Mouse (Mus musculus) midbrain, embryonic 12.5 days (tissue): ENCODE data around the gene Coq8b. TPM values are rescaled to one million over a fixed set of nuclear protein-coding genes. Genes with fewer than 3 reads are reported as not detected.

ENCODE experiments used
- ATAC-seq: fragments of 200-750 bp; cut with Nextera tagmentation; 2 replicates; pipeline ENCODE4 v1.8.0; 2017; ENCODE audit warnings: low read depth, moderate TSS enrichment, moderate library complexity; ENCODE audit not compliant: low FRiP score
- H3K27ac ChIP-seq: fragments of 300-500 bp; sonication (generic); replicated peaks from 2 replicates; pipeline ENCODE4 v1.5.1; 2016; ENCODE audit warnings: mild to moderate bottlenecking
- H3K27me3 ChIP-seq: fragments of 300-500 bp; sonication (generic); 2 replicates; pipeline ENCODE4 v1.6.1; 2016; ENCODE audit warnings: mild to moderate bottlenecking
- H3K36me3 ChIP-seq: fragments of 300-500 bp; sonication (generic); 2 replicates; pipeline ENCODE4 v1.6.1; 2016
- H3K4me1 ChIP-seq: fragments of 300-500 bp; sonication (generic); 2 replicates; pipeline ENCODE4 v1.6.1; 2016
- H3K4me2 ChIP-seq: fragments of 300-500 bp; sonication (generic); replicated peaks from 2 replicates; pipeline ENCODE4 v1.6.1; 2016; ENCODE audit warnings: mild to moderate bottlenecking, moderate library complexity
- H3K4me3 ChIP-seq: fragments of 300-500 bp; sonication (generic); 2 replicates; pipeline ENCODE4 v1.5.1; 2016; ENCODE audit warnings: mild to moderate bottlenecking
- H3K9ac ChIP-seq: fragments of 300-500 bp; sonication (generic); replicated peaks from 2 replicates; pipeline ENCODE4 v1.6.1; 2016; ENCODE audit warnings: mild to moderate bottlenecking, moderate library complexity
- H3K9me3 ChIP-seq: fragments of 300-500 bp; sonication (generic); 2 replicates; pipeline ENCODE4 v1.6.1; 2016; ENCODE audit warnings: mild to moderate bottlenecking
- WGBS: fragments of 180-500 bp; shearing (Covaris S2); methylation state at CpG from one replicate; pipeline ENCODE4 v1.1.7; 2016; 5-methylcytosine and 5-hydroxymethylcytosine counted together
- polyA plus RNA-seq: library from polyadenylated mRNA; unstranded; fragments of >200 nt; fragmentation: Nextera tagmentation; extraction: Ambion mirVana; gene quantifications from 2 replicates; pipeline ENCODE4 v1.2.1, GENCODE M21; 2016

Coq8b gene
- 22.1 and 22.9 TPM in 2 replicates for polyA plus RNA-seq

- H3K4me1 ChIP-seq = peaks cover 21% of the 10 kb centered on the region
- peak within 1 kb of the TSS; percentile 85 for H3K27ac ChIP-seq
- under 1% methylated on average over 25 of the region's 25 CpGs for WGBS
Observed at GRCm38 (mm10) chr7:27232781-27233281, at the start of gene Coq8b. TSS of gene Coq8b (plus strand) at chr7:27233023.

GRCm38 (mm10) chr7:27184964-27185363, 47.9 kb upstream of the Coq8b start:
- Histone ChIP-seq H3K4me3 (no peak overlapping the region), H3K9me3 (no peaks in the 10 kb centered on the region), H3K27me3 (no peaks in the 10 kb centered on the region), H3K36me3 (peaks cover 70% of the 10 kb centered on the region), H3K4me1 (no peaks in the 10 kb centered on the region), H3K9ac (no peak overlapping the region), H3K27ac (no peak overlapping the region), H3K4me2 (no peak overlapping the region)
- 73% methylated on average over 3 of the region's 3 CpGs for WGBS
- no peak for ATAC-seq

More at GRCm38 (mm10) chr7:27232781-27233281, at the start of gene Coq8b:
- no peaks in the 10 kb centered on the region for H3K9me3 ChIP-seq
- peak within 1 kb of the TSS; percentile 59 for H3K9ac ChIP-seq
- ATAC-seq = peak; percentile 93
- peak within 1 kb of the TSS; percentile 50 for H3K4me3 ChIP-seq
- H3K4me2 ChIP-seq = peak within 1 kb of the TSS; percentile 73
- H3K27me3 ChIP-seq = no peaks in the 10 kb centered on the region
- H3K36me3 ChIP-seq = 0 out of 2 replicates have a peak, but pooled peaks cover 3% of the 10 kb centered on the region

- Histone ChIP-seq H3K4me1 (no peaks in the 10 kb centered on the region), H3K4me2 (no peak overlapping the region), H3K27ac (no peak overlapping the region), H3K36me3 (peaks cover 80% of the 10 kb centered on the region), H3K4me3 (no peak overlapping the region), H3K27me3 (no peaks in the 10 kb centered on the region), H3K9me3 (0 out of 2 replicates have a peak, but pooled peaks cover 3% of the 10 kb centered on the region), H3K9ac (no peak overlapping the region)
- ATAC-seq = no peak
- WGBS = 90% methylated on average over 5 of the region's 5 CpGs
Observed at GRCm38 (mm10) chr7:27185986-27186385, 46.8 kb upstream of the Coq8b start.

DNA sequence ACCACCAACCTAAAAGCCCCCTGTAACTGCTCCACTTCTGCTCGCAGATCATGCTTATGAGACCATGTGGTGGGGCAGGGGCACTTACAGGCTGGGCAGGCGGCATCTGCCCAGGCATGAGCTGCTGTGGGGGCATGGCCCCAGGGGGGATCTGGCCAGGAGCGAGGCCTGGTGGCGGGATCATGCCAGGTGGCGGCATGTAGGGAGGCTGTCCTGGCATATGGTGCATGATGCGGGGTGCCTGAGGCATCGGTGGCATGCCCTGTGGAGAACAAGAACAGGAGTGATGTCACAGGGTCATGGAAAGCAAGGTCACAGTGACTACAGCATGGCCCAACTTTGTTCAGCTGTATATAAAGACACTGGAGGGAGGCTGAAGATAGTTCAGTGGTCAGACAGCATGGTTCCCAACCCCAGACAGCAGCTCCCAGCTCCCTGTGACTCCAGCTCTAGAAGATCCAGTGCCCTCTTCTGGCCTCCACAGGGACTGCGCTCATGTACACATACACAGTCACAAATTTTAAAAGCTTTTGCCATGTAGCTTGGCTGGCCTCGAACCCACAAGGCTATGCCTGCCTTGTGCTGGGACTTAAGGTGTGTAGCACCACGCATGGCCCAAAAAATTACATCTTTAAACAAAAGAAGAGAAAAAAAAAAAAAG, 43.4 kb upstream of the Coq8b start:
- H3K9me3 ChIP-seq = 0 out of 2 replicates have a peak, but pooled peaks cover 3% of the 10 kb centered on the region
- H3K27me3 ChIP-seq = no peaks in the 10 kb centered on the region
- 96% methylated on average over 10 of the region's 10 CpGs for WGBS
- no peak overlapping the region for H3K9ac ChIP-seq
- ATAC-seq = no peak
- H3K4me2 ChIP-seq = no peak overlapping the region
- peaks cover 11% of the 10 kb centered on the region for H3K4me1 ChIP-seq
- H3K4me3 ChIP-seq = no peak overlapping the region
- peaks cover 96% of the 10 kb centered on the region for H3K36me3 ChIP-seq
- no peak overlapping the region for H3K27ac ChIP-seq

DNA sequence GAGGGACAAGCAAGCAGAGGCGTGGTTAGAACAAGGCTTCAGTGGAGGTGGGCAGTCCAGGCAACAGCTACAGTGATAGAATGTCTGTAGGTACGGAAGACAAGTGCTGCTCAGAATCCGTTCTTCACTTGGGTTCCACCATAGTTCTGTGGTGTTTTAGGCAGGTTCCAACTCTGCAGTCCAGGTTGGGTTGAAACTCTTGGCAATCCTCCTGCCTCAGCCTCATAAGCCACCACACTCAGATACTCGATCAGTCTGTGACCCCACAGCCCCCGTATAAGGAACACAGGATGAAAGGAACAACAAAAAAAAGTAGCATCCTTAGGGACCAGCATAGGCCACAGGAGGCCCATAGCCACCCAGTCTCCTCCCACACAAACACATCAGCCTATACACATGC, 40.4 kb upstream of the Coq8b start:
- Histone ChIP-seq H3K4me3 (no peak overlapping the region), H3K27me3 (no peaks in the 10 kb centered on the region), H3K27ac (no peak overlapping the region), H3K9ac (no peak overlapping the region), H3K4me1 (peaks cover 24% of the 10 kb centered on the region), H3K4me2 (no peak overlapping the region), H3K36me3 (peaks cover 66% of the 10 kb centered on the region), H3K9me3 (0 out of 2 replicates have a peak, but pooled peaks cover 3% of the 10 kb centered on the region)
- 95% methylated on average over 5 of the region's 5 CpGs for WGBS
- no peak for ATAC-seq

GRCm38 (mm10) chr7:27193731-27194130, 39.1 kb upstream of the Coq8b start:
- H3K4me2 ChIP-seq = peak overlapping the region; percentile 25
- H3K27me3 ChIP-seq = no peaks in the 10 kb centered on the region
- peaks cover 53% of the 10 kb centered on the region for H3K36me3 ChIP-seq
- no peak overlapping the region; the same call in 1 of the 2 replicates for H3K9ac ChIP-seq
- no peak overlapping the region for H3K27ac ChIP-seq
- H3K4me1 ChIP-seq = peaks cover 24% of the 10 kb centered on the region
- ATAC-seq = no peak
- 93% methylated on average over 4 of the region's 4 CpGs for WGBS
- H3K9me3 ChIP-seq = 0 out of 2 replicates have a peak, but pooled peaks cover 3% of the 10 kb centered on the region
- H3K4me3 ChIP-seq = no peak overlapping the region

GRCm38 (mm10) chr7:27195681-27196611, 36.9 kb upstream of the Coq8b start, which contains the start of the genes BC024978 and Snrpa:
TSS of gene BC024978 (plus strand) at chr7:27195781.
TSS of gene Snrpa (minus strand) at chr7:27196271.
- 1% methylated on average over 64 of the region's 64 CpGs for WGBS
- peak within 1 kb of the TSS; percentile 88 for H3K9ac ChIP-seq

GRCm38 (mm10) chr7:27197136-27197535, 35.7 kb upstream of the Coq8b start:
- Histone ChIP-seq H3K9me3 (no peaks in the 10 kb centered on the region), H3K27me3 (no peaks in the 10 kb centered on the region), H3K9ac (no peak overlapping the region), H3K27ac (no peak overlapping the region), H3K36me3 (peaks cover 27% of the 10 kb centered on the region), H3K4me3 (no peak overlapping the region), H3K4me1 (peaks cover 24% of the 10 kb centered on the region), H3K4me2 (no peak overlapping the region)
- ATAC-seq = no peak
- WGBS = 89% methylated on average over 3 of the region's 3 CpGs

More at GRCm38 (mm10) chr7:27195681-27196611, 36.9 kb upstream of the Coq8b start, which contains the start of the genes BC024978 and Snrpa:
- Histone ChIP-seq H3K27me3 (no peaks in the 10 kb centered on the region), H3K36me3 (peaks cover 36% of the 10 kb centered on the region), H3K27ac (peak within 1 kb of the TSS; percentile 97), H3K4me2 (peak within 1 kb of the TSS; percentile 93), H3K9me3 (0 out of 2 replicates have a peak, but pooled peaks cover under 1% of the 10 kb centered on the region), H3K4me1 (peaks cover 24% of the 10 kb centered on the region), H3K4me3 (peak within 1 kb of the TSS; percentile 89)
- ATAC-seq = peak; percentile 99

DNA sequence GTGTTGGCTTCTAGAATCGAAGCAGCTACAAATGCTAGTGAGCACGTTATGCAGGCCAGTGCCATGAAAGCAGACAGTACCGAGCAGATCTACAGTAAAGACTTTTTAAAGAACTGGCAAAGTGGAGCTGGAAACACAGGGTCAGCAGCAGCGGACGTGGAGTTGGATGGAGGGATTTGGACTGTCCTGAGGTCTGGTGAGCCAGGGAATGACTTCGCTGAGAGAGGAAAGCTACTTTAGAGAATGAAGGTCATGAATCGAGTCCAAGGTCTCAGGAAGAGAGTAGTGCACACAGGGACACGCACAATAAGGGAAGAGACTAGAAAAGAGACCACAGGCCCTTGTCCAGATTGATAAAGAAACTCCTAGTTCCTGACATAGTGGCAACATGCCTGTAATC, 35.2 kb upstream of the Coq8b start:
- 89% methylated on average over 8 of the region's 8 CpGs for WGBS
- peaks cover 26% of the 10 kb centered on the region for H3K36me3 ChIP-seq
- ATAC-seq = no peak
- H3K27me3 ChIP-seq = no peaks in the 10 kb centered on the region
- H3K9me3 ChIP-seq = no peaks in the 10 kb centered on the region
- H3K4me2 ChIP-seq = no peak overlapping the region
- H3K9ac ChIP-seq = no peak overlapping the region
- H3K4me1 ChIP-seq = peaks cover 24% of the 10 kb centered on the region
- no peak overlapping the region for H3K4me3 ChIP-seq
- no peak overlapping the region for H3K27ac ChIP-seq

DNA sequence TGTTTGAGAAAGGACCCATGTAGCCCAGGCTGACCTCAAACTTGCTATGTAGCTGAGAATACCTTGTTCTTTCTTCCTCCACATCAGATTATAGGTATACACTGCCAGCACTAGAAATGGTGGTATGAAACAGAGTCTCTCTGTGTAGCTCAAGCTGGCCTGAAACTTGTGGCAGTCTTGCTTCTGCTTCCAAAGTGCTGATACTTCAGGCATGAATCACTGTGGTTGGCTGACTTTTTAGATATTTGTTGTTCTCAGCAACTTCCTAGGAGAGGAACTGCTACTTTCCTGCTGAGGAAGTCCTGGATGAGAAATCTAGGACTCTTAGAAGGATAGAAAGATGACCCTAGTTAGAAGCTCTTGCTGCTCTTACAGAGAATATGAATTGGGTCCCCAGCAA, 34.5 kb upstream of the Coq8b start:
- Histone ChIP-seq H3K27me3 (no peaks in the 10 kb centered on the region), H3K9me3 (no peaks in the 10 kb centered on the region), H3K4me3 (no peak overlapping the region), H3K36me3 (peaks cover 26% of the 10 kb centered on the region), H3K4me1 (peaks cover 22% of the 10 kb centered on the region), H3K27ac (no peak overlapping the region), H3K4me2 (no peak overlapping the region), H3K9ac (no peak overlapping the region)
- no peak for ATAC-seq

- Histone ChIP-seq H3K9ac (no peak overlapping the region), H3K27me3 (no peaks in the 10 kb centered on the region), H3K9me3 (no peaks in the 10 kb centered on the region), H3K4me3 (no peak overlapping the region), H3K36me3 (peaks cover 25% of the 10 kb centered on the region), H3K4me1 (peaks cover 18% of the 10 kb centered on the region), H3K27ac (no peak overlapping the region), H3K4me2 (no peak overlapping the region)
- no peak for ATAC-seq
- 93% methylated on average over 8 of the region's 8 CpGs for WGBS
Observed at GRCm38 (mm10) chr7:27198779-27199178, 34.0 kb upstream of the Coq8b start.
